Mouse (Mus musculus) heart, embryonic 15.5 days (tissue): Measurements from ENCODE around the gene Gm20481. TPM values are rescaled to one million over a fixed set of nuclear protein-coding genes. Genes with fewer than 3 reads are reported as not detected.
A peak's percentile ranks its signal among the peaks of the same experiment; 100 is the strongest.
"Not testable (repeated sequence)": the region's sequence is repeated elsewhere in the genome, so short reads cannot be mapped to it uniquely, and the experiment has no call there.

ENCODE experiments used
- ATAC-seq: fragments of 200-750 bp; cut with Nextera tagmentation; replicated peaks from 2 replicates; pipeline ENCODE4 v1.8.0; 2017; ENCODE audit warnings: low read depth, moderate TSS enrichment; ENCODE audit not compliant: insufficient number of reproducible peaks, insufficient read depth, low FRiP score
- H3K27ac ChIP-seq: fragments of 300-500 bp; sonication (generic); 2 replicates; pipeline ENCODE4 v1.5.1; 2015; ENCODE audit warnings: mild to moderate bottlenecking, inconsistent platforms
- H3K27me3 ChIP-seq: fragments of 300-500 bp; sonication (generic); 2 replicates; pipeline ENCODE4 v1.6.1; 2015; ENCODE audit warnings: inconsistent platforms
- H3K36me3 ChIP-seq: fragments of 300-500 bp; sonication (generic); 2 replicates; pipeline ENCODE4 v1.6.1; 2015; ENCODE audit warnings: mild to moderate bottlenecking, inconsistent platforms
- H3K4me1 ChIP-seq: fragments of 300-500 bp; sonication (generic); replicated peaks from 2 replicates; pipeline ENCODE4 v1.6.1; 2015; ENCODE audit warnings: inconsistent platforms
- H3K4me2 ChIP-seq: fragments of 300-500 bp; sonication (generic); 2 replicates; pipeline ENCODE4 v1.6.1; 2015; ENCODE audit warnings: inconsistent platforms, mild to moderate bottlenecking, moderate library complexity
- H3K4me3 ChIP-seq: fragments of 300-500 bp; sonication (generic); 2 replicates; pipeline ENCODE4 v1.5.1; 2015; ENCODE audit warnings: mild to moderate bottlenecking, inconsistent platforms
- H3K9ac ChIP-seq: fragments of 300-500 bp; sonication (generic); 2 replicates; pipeline ENCODE4 v1.6.1; 2015; ENCODE audit warnings: mild to moderate bottlenecking, inconsistent platforms
- H3K9me3 ChIP-seq: fragments of 300-500 bp; sonication (generic); replicated peaks from 2 replicates; pipeline ENCODE4 v1.6.1; 2016; ENCODE audit warnings: inconsistent platforms
- WGBS: fragments of 180-500 bp; shearing (Covaris S2); methylation state at CpG from one replicate; pipeline ENCODE4 v1.1.7; 2015; ENCODE audit warnings: mixed read lengths; 5-methylcytosine and 5-hydroxymethylcytosine counted together
- polyA plus RNA-seq: library from polyadenylated mRNA; unstranded; fragments of >200 nt; fragmentation: Nextera tagmentation; extraction: Ambion mirVana; gene quantifications from 2 replicates; pipeline ENCODE4 v1.2.1, GENCODE M21; 2015

Gene Gm20481
- polyA plus RNA-seq, 1 experiment from 2014 or later, result not detected

GRCm38 (mm10) chr17:34952378-34953040, 17.2 kb upstream of the Gm20481 start:
- WGBS, result under 1% methylated on average over 23 of the region's 23 CpGs
- peak; percentile 75 for ATAC-seq
- Histone ChIP-seq H3K4me1 (peaks cover 14% of the 10 kb centered on the region), H3K4me3 (peak overlapping the region; percentile 99), H3K9ac (peak overlapping the region; percentile 98), H3K36me3 (peaks cover 16% of the 10 kb centered on the region), H3K9me3 (no peaks in the 10 kb centered on the region), H3K27ac (peak overlapping the region; percentile 88), H3K4me2 (peak overlapping the region; percentile 79), H3K27me3 (peaks cover 5% of the 10 kb centered on the region)

GRCm38 (mm10) chr17:34953258-34953657, 16.5 kb upstream of the Gm20481 start:
- Histone ChIP-seq H3K9me3 (no peaks in the 10 kb centered on the region), H3K4me3 (no peak overlapping the region), H3K4me1 (peaks cover 14% of the 10 kb centered on the region), H3K9ac (no peak overlapping the region), H3K36me3 (peaks cover 16% of the 10 kb centered on the region), H3K27me3 (peaks cover 5% of the 10 kb centered on the region), H3K27ac (no peak overlapping the region; the same call in 1 of the 2 replicates), H3K4me2 (no peak overlapping the region)
- 90% methylated on average over 3 of the region's 3 CpGs for WGBS
- no peak for ATAC-seq

GRCm38 (mm10) chr17:34953904-34954303, 15.8 kb upstream of the Gm20481 start:
- peaks cover 16% of the 10 kb centered on the region for H3K36me3 ChIP-seq
- H3K4me3 ChIP-seq, result no peak overlapping the region
- H3K9ac ChIP-seq, result no peak overlapping the region
- H3K4me1 ChIP-seq, result peaks cover 14% of the 10 kb centered on the region
- peaks cover 5% of the 10 kb centered on the region for H3K27me3 ChIP-seq
- H3K4me2 ChIP-seq, result no peak overlapping the region
- H3K9me3 ChIP-seq, result no peaks in the 10 kb centered on the region
- 90% methylated on average over 4 of the region's 4 CpGs for WGBS
- H3K27ac ChIP-seq, result no peak overlapping the region
- ATAC-seq, result no peak

GRCm38 (mm10) chr17:34954831-34955230, 14.9 kb upstream of the Gm20481 start:
- H3K9me3 ChIP-seq, result no peaks in the 10 kb centered on the region
- H3K4me3 ChIP-seq, result no peak overlapping the region
- H3K4me2 ChIP-seq, result no peak overlapping the region
- H3K4me1 ChIP-seq, result peaks cover 15% of the 10 kb centered on the region
- H3K27ac ChIP-seq, result no peak overlapping the region
- 78% methylated on average over 4 of the region's 4 CpGs for WGBS
- no peak for ATAC-seq
- H3K36me3 ChIP-seq, result peaks cover 11% of the 10 kb centered on the region
- no peak overlapping the region for H3K9ac ChIP-seq
- H3K27me3 ChIP-seq, result peaks cover 5% of the 10 kb centered on the region

- Histone ChIP-seq H3K36me3 (0 out of 2 replicates have a peak, but pooled peaks cover under 1% of the 10 kb centered on the region), H3K27ac (no peak overlapping the region), H3K4me1 (peaks cover 13% of the 10 kb centered on the region), H3K4me2 (no peak overlapping the region), H3K9ac (no peak overlapping the region), H3K27me3 (peaks cover 5% of the 10 kb centered on the region), H3K4me3 (no peak overlapping the region), H3K9me3 (no peaks in the 10 kb centered on the region)
- WGBS, result 69% methylated on average over 3 of the region's 3 CpGs
- ATAC-seq, result no peak
Observed at GRCm38 (mm10) chr17:34955884-34956283, 13.8 kb upstream of the Gm20481 start.

GRCm38 (mm10) chr17:34956340-34956739, 13.4 kb upstream of the Gm20481 start:
- peaks cover 5% of the 10 kb centered on the region for H3K27me3 ChIP-seq
- H3K4me1 ChIP-seq, result peaks cover 9% of the 10 kb centered on the region
- H3K4me2 ChIP-seq, result no peak overlapping the region
- 39% methylated on average over 1 of the region's 1 CpGs for WGBS
- no peaks in the 10 kb centered on the region for H3K36me3 ChIP-seq
- no peak overlapping the region for H3K4me3 ChIP-seq
- H3K9ac ChIP-seq, result no peak overlapping the region
- ATAC-seq, result no peak
- H3K9me3 ChIP-seq, result no peaks in the 10 kb centered on the region
- no peak overlapping the region for H3K27ac ChIP-seq

GRCm38 (mm10) chr17:34957291-34957690, 12.4 kb upstream of the Gm20481 start:
- H3K27me3 ChIP-seq, H3K27ac ChIP-seq, H3K9me3 ChIP-seq, H3K4me3 ChIP-seq, H3K4me2 ChIP-seq, H3K36me3 ChIP-seq, H3K9ac ChIP-seq, ATAC-seq, H3K4me1 ChIP-seq: not testable (repeated sequence)
- 17% methylated on average over 38 of the region's 40 CpGs for WGBS

GRCm38 (mm10) chr17:34957966-34958365, 11.7 kb upstream of the Gm20481 start:
- H3K27me3 ChIP-seq, H3K36me3 ChIP-seq, H3K27ac ChIP-seq, H3K4me1 ChIP-seq, H3K4me2 ChIP-seq, H3K9ac ChIP-seq, ATAC-seq, H3K9me3 ChIP-seq, H3K4me3 ChIP-seq: not testable (repeated sequence)
- 22% methylated on average over 28 of the region's 40 CpGs for WGBS

GRCm38 (mm10) chr17:34958734-34959129, 11.0 kb upstream of the Gm20481 start:
- H3K4me2 ChIP-seq, result peak overlapping the region; percentile 79
- not testable (repeated sequence) for H3K27me3 ChIP-seq, H3K9me3 ChIP-seq, H3K36me3 ChIP-seq, H3K9ac ChIP-seq, H3K27ac ChIP-seq, H3K4me1 ChIP-seq
- WGBS, result under 1% methylated on average over 15 of the region's 47 CpGs
- peak overlapping the region; percentile 67 for H3K4me3 ChIP-seq
- peak; percentile 7; the same call in 1 of the 2 replicates for ATAC-seq

GRCm38 (mm10) chr17:34959130-34959778, 10.5 kb upstream of the Gm20481 start, which contains the start of gene Hspa1b:
Gene Hspa1b (minus strand): TSS chr17:34959238.
- H3K36me3 ChIP-seq, result not testable (repeated sequence)
- H3K9ac ChIP-seq, result peak within 1 kb of the TSS; percentile 76
- WGBS, result under 1% methylated on average over 30 of the region's 32 CpGs

GRCm38 (mm10) chr17:34959881-34960515, 9.7 kb upstream of the Gm20481 start:
- Histone ChIP-seq H3K4me1 (0 out of 2 replicates have a peak, but pooled peaks cover 7% of the 10 kb centered on the region), H3K4me2 (peak overlapping the region; percentile 79), H3K9me3 (no peaks in the 10 kb centered on the region), H3K27me3 (peaks cover 5% of the 10 kb centered on the region), H3K36me3 (no peaks in the 10 kb centered on the region), H3K9ac (peak overlapping the region; percentile 76), H3K4me3 (peak overlapping the region; percentile 67), H3K27ac (peak overlapping the region; percentile 98)
- no peak for ATAC-seq
- WGBS, result 9% methylated on average over 12 of the region's 12 CpGs

More at GRCm38 (mm10) chr17:34959130-34959778, 10.5 kb upstream of the Gm20481 start, which contains the start of gene Hspa1b:
- H3K27me3 ChIP-seq, H3K9me3 ChIP-seq, H3K4me1 ChIP-seq: not testable (repeated sequence)
- H3K4me3 ChIP-seq, result peak within 1 kb of the TSS; percentile 67
- H3K27ac ChIP-seq, result peak within 1 kb of the TSS; percentile 98
- H3K4me2 ChIP-seq, result peak within 1 kb of the TSS; percentile 79
- peak; percentile 90 for ATAC-seq
